Mouse (Mus musculus): ENCODE measurements around the gene Zmym2. TPM values are rescaled to one million over a fixed set of nuclear protein-coding genes. Genes with fewer than 3 reads are reported as not detected.

Gene Zmym2
- polyA plus RNA-seq (2012; rRNA removed): 5.6 and 7.9 TPM in 2 replicates

GRCm38 (mm10) chr14:56886594-56887513 lies at the start of gene Zmym2:
TSS of gene Zmym2 (plus strand) at chr14:56886653.

Other genes starting within 250 kb of the Zmym2 start
- 3.8 and 4.2 TPM in 2 replicates for gene Mphosph8, start 218.4 kb upstream of the Zmym2 start, polyA plus RNA-seq (2012; rRNA removed)
- 9.3 and 9.7 TPM in 2 replicates for gene Pspc1, start 108.3 kb upstream of the Zmym2 start, polyA plus RNA-seq (2012; rRNA removed)
- 3.4 and 4.8 TPM in 2 replicates for gene Zmym5, start 74.9 kb upstream of the Zmym2 start, polyA plus RNA-seq (2012; rRNA removed)
- 0.14 and 0.18 TPM in 2 replicates for gene Gja3, start 171.4 kb downstream of the Zmym2 start, polyA plus RNA-seq (2012; rRNA removed)
- gene Gjb2, start 218.0 kb downstream of the Zmym2 start, polyA plus RNA-seq (2012; rRNA removed): 3.6 and 6.2 TPM in 2 replicates
- gene Gm4491, start 229.2 kb downstream of the Zmym2 start, polyA plus RNA-seq (2012; rRNA removed): not detected in 2 replicates
- gene Gjb6, start 247.0 kb downstream of the Zmym2 start, polyA plus RNA-seq (2012; rRNA removed): 0.28 and 0.57 TPM in 2 replicates